Mouse (Mus musculus): Measurements from ENCODE around the gene Dmkn. TPM values are rescaled to one million over a fixed set of nuclear protein-coding genes. Genes with fewer than 3 reads are reported as not detected.

Dmkn gene
- not detected in 2 replicates for polyA plus RNA-seq (2014; fragmentation: Nextera tagmentation; extraction: Ambion mirVana)

DNA sequence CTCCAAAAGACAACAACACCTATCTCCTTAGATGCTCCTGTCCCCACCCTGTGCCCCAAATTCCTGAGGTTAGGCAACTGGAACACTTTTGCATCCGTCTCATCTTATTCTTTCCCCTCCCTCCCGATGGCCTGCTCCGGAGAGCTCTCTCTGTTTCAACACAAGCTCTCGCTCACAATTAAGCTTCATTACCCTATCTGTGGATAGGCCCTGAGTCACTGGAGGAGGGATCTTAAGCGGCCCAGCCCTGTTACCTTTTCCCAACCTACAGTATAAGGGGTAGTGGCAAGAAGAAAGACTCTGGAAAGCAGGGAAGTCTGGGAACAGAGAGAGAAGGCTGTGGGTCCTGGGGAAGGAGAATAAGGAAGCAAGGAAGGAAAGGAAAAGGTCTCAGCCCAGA, at the start of gene Dmkn:
Gene Dmkn (plus strand): TSS at position 301 of the 400 bp plus-strand sequence.
- no peaks in the 10 kb centered on the region for H3K36me3 ChIP-seq (ENCODE audit: control insufficient read depth, insufficient read depth, low read length)
- H3K9ac ChIP-seq (ENCODE audit: low read length), result no peak within 1 kb of the TSS
- 36% methylated on average over 5 of the region's 5 CpGs for WGBS
- H3K4me1 ChIP-seq (ENCODE audit: control insufficient read depth, insufficient read depth, low read length), result no peaks in the 10 kb centered on the region
- no peak for ATAC-seq (ENCODE audit: low FRiP score)
- no peak within 1 kb of the TSS for H3K4me2 ChIP-seq
- no peaks in the 10 kb centered on the region for H3K27me3 ChIP-seq (ENCODE audit: control insufficient read depth, insufficient read depth, low read length)
- no peak for DNase-seq (ENCODE audit: low spot score, missing footprints)
- no peak within 1 kb of the TSS for H3K4me3 ChIP-seq (ENCODE audit: low read depth, low read length)
- no peaks in the 10 kb centered on the region for H3K9me3 ChIP-seq (ENCODE audit: control insufficient read depth, low read length)
- no peak within 1 kb of the TSS for H3K27ac ChIP-seq (ENCODE audit: low read depth, low read length)

DNA sequence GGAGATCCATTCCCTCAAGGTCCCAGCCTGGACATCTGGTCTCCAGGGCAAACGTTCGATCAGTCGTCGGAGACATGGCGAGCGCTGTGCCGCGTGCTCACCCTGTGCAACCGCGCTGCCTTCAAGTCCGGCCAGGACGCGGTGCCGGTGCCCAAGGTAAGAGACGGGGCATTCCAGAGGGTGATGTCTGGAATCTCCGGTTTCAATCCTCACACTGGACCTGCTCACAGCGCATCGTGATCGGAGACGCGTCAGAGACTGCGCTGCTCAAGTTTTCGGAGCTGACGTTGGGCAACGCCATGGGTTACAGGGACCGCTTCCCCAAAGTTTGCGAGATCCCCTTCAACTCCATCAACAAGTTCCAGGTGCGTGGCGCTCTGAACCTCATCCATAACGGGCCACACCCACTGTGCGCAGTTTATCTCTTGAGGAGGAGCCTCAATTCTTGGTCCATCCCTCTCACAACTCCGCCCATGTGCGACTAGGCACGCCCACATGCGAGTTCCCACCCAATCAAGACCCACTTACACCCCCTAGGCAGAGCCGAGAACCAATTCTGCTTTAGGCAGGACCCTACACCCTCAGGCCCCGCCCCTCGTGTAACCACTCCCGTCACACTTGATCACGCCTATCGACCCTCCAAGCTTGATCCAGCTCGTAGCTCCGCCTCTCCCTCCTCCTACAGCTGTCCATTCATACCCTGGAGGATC, 46.4 kb upstream of the Dmkn start:
- Histone ChIP-seq H3K27ac (ENCODE audit: low read depth, low read length) (no peak overlapping the region), H3K4me3 (ENCODE audit: low read depth, low read length) (peak overlapping the region; percentile 30), H3K27me3 (ENCODE audit: control insufficient read depth, insufficient read depth, low read length) (peaks cover 5% of the 10 kb centered on the region), H3K4me1 (ENCODE audit: control insufficient read depth, insufficient read depth, low read length) (peaks cover 7% of the 10 kb centered on the region), H3K9ac (ENCODE audit: low read length) (peak overlapping the region; percentile 44), H3K9me3 (ENCODE audit: control insufficient read depth, low read length) (no peaks in the 10 kb centered on the region), H3K4me2 (peak overlapping the region; percentile 59), H3K36me3 (ENCODE audit: control insufficient read depth, insufficient read depth, low read length) (no peaks in the 10 kb centered on the region)
- peak; percentile 97 for DNase-seq (ENCODE audit: low spot score, missing footprints)
- peak; percentile 96 for ATAC-seq (ENCODE audit: low FRiP score)
- WGBS, result 2% methylated on average over 43 of the region's 43 CpGs

- DNase-seq (ENCODE audit: low spot score, missing footprints) (no peak), ATAC-seq (ENCODE audit: low FRiP score) (no peak)
- Histone ChIP-seq H3K27ac (ENCODE audit: low read depth, low read length) (no peak overlapping the region), H3K4me2 (peak overlapping the region; percentile 59), H3K4me3 (ENCODE audit: low read depth, low read length) (peak overlapping the region; percentile 30), H3K9me3 (ENCODE audit: control insufficient read depth, low read length) (no peaks in the 10 kb centered on the region), H3K36me3 (ENCODE audit: control insufficient read depth, insufficient read depth, low read length) (no peaks in the 10 kb centered on the region), H3K27me3 (ENCODE audit: control insufficient read depth, insufficient read depth, low read length) (peaks cover 5% of the 10 kb centered on the region), H3K9ac (ENCODE audit: low read length) (peak overlapping the region; percentile 44), H3K4me1 (ENCODE audit: control insufficient read depth, insufficient read depth, low read length) (peaks cover 7% of the 10 kb centered on the region)
- WGBS, result 8% methylated on average over 14 of the region's 14 CpGs
These were observed 45.9 kb upstream of the Dmkn start for GRCm38 (mm10) chr7:30717716-30718046.

DNA sequence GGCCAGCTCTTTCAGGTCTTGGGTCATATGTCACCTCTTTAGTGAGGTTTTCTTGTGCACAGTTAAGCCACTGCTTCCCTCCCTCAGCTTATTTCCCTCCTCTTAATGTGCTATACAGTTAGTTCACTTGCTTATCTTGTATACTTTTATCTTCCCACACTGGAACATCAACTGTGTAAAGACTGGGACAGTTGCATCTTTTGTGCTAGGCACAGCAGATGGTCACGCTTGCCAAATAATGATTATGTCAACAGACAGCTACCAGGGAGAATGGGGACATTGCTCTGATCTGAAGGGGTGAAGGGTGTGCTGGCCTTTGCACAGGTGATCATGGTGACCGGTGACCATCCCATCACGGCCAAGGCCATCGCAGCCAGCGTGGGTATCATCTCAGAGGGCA, 43.9 kb upstream of the Dmkn start:
- Histone ChIP-seq H3K4me2 (no peak overlapping the region), H3K4me1 (ENCODE audit: control insufficient read depth, insufficient read depth, low read length) (peaks cover 7% of the 10 kb centered on the region), H3K4me3 (ENCODE audit: low read depth, low read length) (no peak overlapping the region), H3K27ac (ENCODE audit: low read depth, low read length) (no peak overlapping the region), H3K36me3 (ENCODE audit: control insufficient read depth, insufficient read depth, low read length) (no peaks in the 10 kb centered on the region), H3K9ac (ENCODE audit: low read length) (no peak overlapping the region), H3K27me3 (ENCODE audit: control insufficient read depth, insufficient read depth, low read length) (peaks cover 5% of the 10 kb centered on the region), H3K9me3 (ENCODE audit: control insufficient read depth, low read length) (no peaks in the 10 kb centered on the region)
- no peak for DNase-seq (ENCODE audit: low spot score, missing footprints)
- 93% methylated on average over 5 of the region's 5 CpGs for WGBS
- ATAC-seq (ENCODE audit: low FRiP score), result no peak

DNA sequence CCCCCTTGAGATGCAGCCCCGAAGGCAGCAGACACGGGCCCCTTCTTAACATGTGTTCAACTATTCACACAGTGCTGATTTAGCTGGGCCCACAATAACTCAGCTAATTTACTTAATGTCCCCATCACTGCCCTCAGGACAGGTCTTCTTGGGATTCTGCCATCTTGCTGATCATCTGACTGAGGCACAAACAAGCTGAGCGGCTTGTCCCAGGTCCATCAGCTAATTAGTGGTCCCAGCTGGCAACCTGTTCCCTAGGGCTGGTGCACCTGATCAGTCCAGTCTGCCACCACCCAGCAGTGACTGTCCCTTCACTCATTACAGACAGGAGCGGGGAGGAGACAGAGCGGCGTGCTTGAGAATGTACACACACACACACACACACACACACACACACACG, 42.3 kb upstream of the Dmkn start:
- no peak overlapping the region for H3K4me2 ChIP-seq
- no peak for DNase-seq (ENCODE audit: low spot score, missing footprints)
- peaks cover 4% of the 10 kb centered on the region for H3K27me3 ChIP-seq (ENCODE audit: control insufficient read depth, insufficient read depth, low read length)
- H3K27ac ChIP-seq (ENCODE audit: low read depth, low read length), result no peak overlapping the region
- H3K36me3 ChIP-seq (ENCODE audit: control insufficient read depth, insufficient read depth, low read length), result no peaks in the 10 kb centered on the region
- no peaks in the 10 kb centered on the region for H3K9me3 ChIP-seq (ENCODE audit: control insufficient read depth, low read length)
- H3K9ac ChIP-seq (ENCODE audit: low read length), result no peak overlapping the region
- WGBS, result 80% methylated on average over 7 of the region's 7 CpGs
- ATAC-seq (ENCODE audit: low FRiP score), result no peak
- H3K4me1 ChIP-seq (ENCODE audit: control insufficient read depth, insufficient read depth, low read length), result peaks cover 7% of the 10 kb centered on the region
- H3K4me3 ChIP-seq (ENCODE audit: low read depth, low read length), result no peak overlapping the region

DNA sequence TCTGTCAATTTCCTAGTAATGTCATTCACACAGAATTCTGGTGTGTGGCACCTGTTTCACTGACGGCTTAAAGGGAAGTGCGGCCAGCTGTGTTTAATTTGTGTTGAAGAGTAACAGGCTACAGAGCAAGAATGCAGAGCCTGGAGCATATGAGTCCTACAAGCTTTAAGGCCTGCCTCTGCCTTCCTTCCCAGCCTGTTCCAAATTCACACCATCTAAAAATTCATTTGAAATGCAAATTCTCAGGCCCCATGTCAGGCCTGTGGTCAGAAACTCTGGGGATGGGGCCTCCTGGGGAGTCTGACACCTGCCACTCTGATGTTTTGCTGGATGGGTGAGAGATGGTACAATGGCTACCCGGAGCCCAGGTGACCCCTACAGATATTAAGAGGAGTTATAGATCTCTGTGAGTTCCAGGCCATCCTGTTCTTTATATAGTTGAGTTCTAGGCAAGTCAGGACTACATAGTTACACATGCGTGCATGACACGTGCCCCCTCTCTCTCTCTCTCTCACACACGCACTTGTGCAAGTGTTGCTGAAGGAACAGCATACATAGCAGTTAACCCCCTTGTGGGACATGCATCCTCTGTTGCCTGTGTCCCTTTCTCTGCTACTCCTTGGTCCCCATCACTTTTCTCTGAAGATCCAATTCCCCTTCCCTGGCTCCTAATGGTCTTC, 40.1 kb upstream of the Dmkn start:
- H3K27me3 ChIP-seq (ENCODE audit: control insufficient read depth, insufficient read depth, low read length), result no peaks in the 10 kb centered on the region
- H3K4me1 ChIP-seq (ENCODE audit: control insufficient read depth, insufficient read depth, low read length), result peaks cover 5% of the 10 kb centered on the region
- H3K4me3 ChIP-seq (ENCODE audit: low read depth, low read length), result no peak overlapping the region
- ATAC-seq (ENCODE audit: low FRiP score), result no peak
- DNase-seq (ENCODE audit: low spot score, missing footprints), result no peak
- no peak overlapping the region for H3K27ac ChIP-seq (ENCODE audit: low read depth, low read length)
- H3K4me2 ChIP-seq, result no peak overlapping the region
- H3K36me3 ChIP-seq (ENCODE audit: control insufficient read depth, insufficient read depth, low read length), result no peaks in the 10 kb centered on the region
- H3K9ac ChIP-seq (ENCODE audit: low read length), result no peak overlapping the region
- 82% methylated on average over 6 of the region's 6 CpGs for WGBS
- no peaks in the 10 kb centered on the region for H3K9me3 ChIP-seq (ENCODE audit: control insufficient read depth, low read length)

DNA sequence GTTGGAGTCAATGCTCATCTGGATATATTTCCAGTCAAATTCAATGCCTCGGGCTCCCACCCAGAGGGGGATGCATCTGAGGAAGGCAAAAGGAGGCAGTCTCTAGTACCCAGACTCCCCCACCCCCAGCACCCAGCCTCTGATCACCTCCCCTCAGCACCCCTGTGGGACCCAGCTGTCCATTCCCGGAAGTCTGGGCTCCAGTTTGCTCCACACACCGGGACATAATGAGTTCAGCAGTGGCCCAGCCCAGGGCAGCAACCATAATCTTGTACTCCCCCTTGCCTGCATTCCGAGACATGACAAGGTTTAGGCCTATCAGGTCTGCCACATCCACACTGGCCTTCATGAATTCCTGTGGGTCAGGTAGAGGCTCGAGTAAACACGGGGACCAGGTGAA, 35.3 kb upstream of the Dmkn start:
- no peak for ATAC-seq (ENCODE audit: low FRiP score)
- peaks cover 16% of the 10 kb centered on the region for H3K4me1 ChIP-seq (ENCODE audit: control insufficient read depth, insufficient read depth, low read length)
- H3K27me3 ChIP-seq (ENCODE audit: control insufficient read depth, insufficient read depth, low read length), result no peaks in the 10 kb centered on the region
- H3K36me3 ChIP-seq (ENCODE audit: control insufficient read depth, insufficient read depth, low read length), result no peaks in the 10 kb centered on the region
- peak overlapping the region; percentile 78; the same call in 1 of the 2 replicates for H3K4me3 ChIP-seq (ENCODE audit: low read depth, low read length)
- peak overlapping the region; percentile 90; the same call in 1 of the 2 replicates for H3K9ac ChIP-seq (ENCODE audit: low read length)
- WGBS, result 92% methylated on average over 6 of the region's 6 CpGs
- DNase-seq (ENCODE audit: low spot score, missing footprints), result no peak
- no peak overlapping the region for H3K27ac ChIP-seq (ENCODE audit: low read depth, low read length)
- H3K9me3 ChIP-seq (ENCODE audit: control insufficient read depth, low read length), result no peaks in the 10 kb centered on the region
- peak overlapping the region; percentile 87 for H3K4me2 ChIP-seq

DNA sequence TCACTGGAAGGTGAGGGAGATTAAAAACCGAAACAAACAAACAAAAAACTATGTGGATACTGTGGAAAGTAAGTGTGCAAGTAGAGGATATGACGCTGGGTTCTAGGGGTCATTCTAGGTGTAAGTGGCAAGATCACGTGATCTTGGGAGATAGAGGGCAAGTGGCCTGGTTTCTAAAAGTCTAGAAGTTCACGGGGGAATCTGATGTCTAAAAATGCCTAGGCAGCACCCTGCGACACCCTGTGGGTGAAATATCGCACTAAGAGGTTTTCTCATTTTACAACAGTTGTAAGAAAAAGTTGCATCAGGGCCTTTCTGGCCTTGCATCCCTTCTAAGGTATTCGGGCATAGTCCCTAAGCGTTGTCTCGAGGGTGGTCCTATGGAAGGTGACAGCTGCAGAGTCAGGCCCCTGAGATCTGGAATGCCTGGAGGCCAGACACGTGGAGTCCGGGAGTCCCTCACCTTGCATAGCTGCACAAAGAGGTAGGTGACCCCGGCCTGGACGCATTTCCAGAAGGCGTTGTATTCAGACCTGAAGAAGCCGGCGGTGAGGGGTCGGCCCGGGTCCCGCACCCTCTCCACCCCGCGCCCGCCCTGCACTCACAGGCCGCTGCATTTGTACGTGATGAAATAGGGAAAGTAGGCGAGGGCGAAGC, 34.7 kb upstream of the Dmkn start:
- Histone ChIP-seq H3K27ac (ENCODE audit: low read depth, low read length) (peak overlapping the region; percentile 82), H3K36me3 (ENCODE audit: control insufficient read depth, insufficient read depth, low read length) (no peaks in the 10 kb centered on the region; the same call in 1 of the 2 replicates), H3K4me2 (peak overlapping the region; percentile 87), H3K4me1 (ENCODE audit: control insufficient read depth, insufficient read depth, low read length) (peaks cover 16% of the 10 kb centered on the region), H3K4me3 (ENCODE audit: low read depth, low read length) (peak overlapping the region; percentile 78), H3K9me3 (ENCODE audit: control insufficient read depth, low read length) (no peaks in the 10 kb centered on the region), H3K9ac (ENCODE audit: low read length) (peak overlapping the region; percentile 90), H3K27me3 (ENCODE audit: control insufficient read depth, insufficient read depth, low read length) (no peaks in the 10 kb centered on the region)
- ATAC-seq (ENCODE audit: low FRiP score), result no peak; the same call in 1 of the 2 replicates
- no peak for DNase-seq (ENCODE audit: low spot score, missing footprints)
- WGBS, result 8% methylated on average over 26 of the region's 26 CpGs

Measured in midbrain, embryonic 11.5 days (tissue).